Mouse (Mus musculus): Measurements from ENCODE around the gene Rab29.
"Not testable (repeated sequence)": the region's sequence is repeated elsewhere in the genome, so short reads cannot be mapped to it uniquely, and the experiment has no call there.

Gene Rab29

GRCm38 (mm10) chr1:131867093-131867945 is at the start of gene Rab29:
Rab29 (plus strand) TSS chr1:131867224.
- DNase-seq (ENCODE audit: low spot score in 2 of 2), result peak; percentile 90 to 92

- DNase-seq (ENCODE audit: low spot score in 2 of 2), result not testable (repeated sequence)
These were observed 46.7 kb upstream of the Rab29 start for GRCm38 (mm10) chr1:131820353-131820752.

- no peak for DNase-seq (ENCODE audit: low spot score in 2 of 2)
These were observed 46.1 kb upstream of the Rab29 start for GRCm38 (mm10) chr1:131820887-131821328.

GRCm38 (mm10) chr1:131822292-131822691 is 44.7 kb upstream of the Rab29 start:
- no peak for DNase-seq (ENCODE audit: low spot score in 2 of 2)

- no peak for DNase-seq (ENCODE audit: low spot score in 2 of 2)
These were observed 44.0 kb upstream of the Rab29 start for GRCm38 (mm10) chr1:131822856-131823492.

GRCm38 (mm10) chr1:131823563-131823962 is 43.5 kb upstream of the Rab29 start:
- no peak for DNase-seq (ENCODE audit: low spot score in 2 of 2)

GRCm38 (mm10) chr1:131824528-131825181 is 42.4 kb upstream of the Rab29 start:
- DNase-seq (ENCODE audit: low spot score in 2 of 2), result no peak

- DNase-seq (ENCODE audit: low spot score in 2 of 2), result no peak
These were observed 39.7 kb upstream of the Rab29 start, which contains the start of gene Slc41a1 for GRCm38 (mm10) chr1:131827207-131827786. Slc41a1 (plus strand) TSS chr1:131827493.

- DNase-seq (ENCODE audit: low spot score in 2 of 2), result peak; percentile 89 to 94
These were observed 39.2 kb upstream of the Rab29 start for GRCm38 (mm10) chr1:131827787-131828258.

- peak; percentile 20 to 21 for DNase-seq (ENCODE audit: low spot score in 2 of 2)
These were observed 38.5 kb upstream of the Rab29 start for GRCm38 (mm10) chr1:131828297-131829126.

- no peak for DNase-seq (ENCODE audit: low spot score in 2 of 2)
These were observed 37.7 kb upstream of the Rab29 start for GRCm38 (mm10) chr1:131829279-131829678.

GRCm38 (mm10) chr1:131830561-131830960 is 36.5 kb upstream of the Rab29 start:
- DNase-seq (ENCODE audit: low spot score in 2 of 2), result no peak

GRCm38 (mm10) chr1:131830971-131831641 is 35.9 kb upstream of the Rab29 start:
- DNase-seq (ENCODE audit: low spot score in 2 of 2), result no peak

GRCm38 (mm10) chr1:131837035-131837434 is 30.0 kb upstream of the Rab29 start:
- no peak for DNase-seq (ENCODE audit: low spot score in 2 of 2)

- no peak for DNase-seq (ENCODE audit: low spot score in 2 of 2)
These were observed 28.5 kb upstream of the Rab29 start for GRCm38 (mm10) chr1:131838542-131838941.

GRCm38 (mm10) chr1:131839279-131839678 is 27.7 kb upstream of the Rab29 start:
- DNase-seq (ENCODE audit: low spot score in 2 of 2), result no peak

GRCm38 (mm10) chr1:131842221-131842620 is 24.8 kb upstream of the Rab29 start:
- no peak for DNase-seq (ENCODE audit: low spot score in 2 of 2)

- DNase-seq (ENCODE audit: low spot score in 2 of 2), result no peak
These were observed 23.3 kb upstream of the Rab29 start for GRCm38 (mm10) chr1:131843758-131844157.

GRCm38 (mm10) chr1:131844883-131845282 is 22.1 kb upstream of the Rab29 start:
- no peak for DNase-seq (ENCODE audit: low spot score in 2 of 2)

GRCm38 (mm10) chr1:131846255-131846654 is 20.8 kb upstream of the Rab29 start:
- DNase-seq (ENCODE audit: low spot score in 2 of 2), result peak; percentile 43 to 46
